Mouse (Mus musculus): ENCODE results near the gene A030005L19Rik. TPM values are rescaled to one million over a fixed set of nuclear protein-coding genes. Genes with fewer than 3 reads are reported as not detected.

Gene A030005L19Rik
- total RNA-seq, 2 experiments from 2014 or later: 0.35 TPM; not detected in 1

Other genes starting within 250 kb of the A030005L19Rik start
- 100 to 1,000 TPM; 172 to 180 TPM for gene Mff, start 188.4 kb upstream of the A030005L19Rik start, total RNA-seq (2021)
- not detected for gene Tm4sf20, start 144.9 kb upstream of the A030005L19Rik start, total RNA-seq (2021)
- not detected for gene Gm47791, start 142.1 kb upstream of the A030005L19Rik start, total RNA-seq (2021)
- gene Agfg1, start 73.8 kb upstream of the A030005L19Rik start, total RNA-seq (2021): 10 to 100 TPM; 29.7 to 29.8 TPM
- gene A030014E15Rik, start 11.6 kb downstream of the A030005L19Rik start, total RNA-seq (2021): not detected
- gene Gm6217, start 18.1 kb downstream of the A030005L19Rik start, total RNA-seq (2021): not detected
- gene A030003K21Rik, start 30.1 kb downstream of the A030005L19Rik start, total RNA-seq (2021): not detected
- not detected for gene Gm7544, start 42.7 kb downstream of the A030005L19Rik start, total RNA-seq (2021)
- not detected for gene Gm47955, start 47.0 kb downstream of the A030005L19Rik start, total RNA-seq (2021)
- not detected for gene Gm47959, start 87.2 kb downstream of the A030005L19Rik start, total RNA-seq (2021)
- under 1 TPM; 0.43 to 0.67 TPM for gene Slc19a3, start 125.1 kb downstream of the A030005L19Rik start, total RNA-seq (2021)
- gene Krtap28-10, start 129.2 kb downstream of the A030005L19Rik start, total RNA-seq (2021): not detected
- not detected for gene Gm47969, start 131.6 kb downstream of the A030005L19Rik start, total RNA-seq (2021)
- gene A030005K14Rik, start 146.1 kb downstream of the A030005L19Rik start, total RNA-seq (2021): not detected
- not detected for gene Krtap28-13, start 147.6 kb downstream of the A030005L19Rik start, total RNA-seq (2021)
- gene Ccl20, start 203.4 kb downstream of the A030005L19Rik start, total RNA-seq (2021): not detected
- gene Daw1, start 246.4 kb downstream of the A030005L19Rik start, total RNA-seq (2021): not detected

All from heart, postnatal 36 days (tissue).